In genomic region chr1:185648128-185648527, GRCm38 (mm10) we compare ENCODE assay signal across 23 mouse cellular contexts.
"Had no signal": no experiment of that assay in that cellular context is flagged by ENCODE, and none has a peak within 500 bp of the region (broad histone marks: within the 10 kb centered on the region; RNA-seq: fewer than 3 reads in every experiment).

No protein-coding gene starts in this region.

- H3K4me2 ChIP-seq: kidney, embryonic 15.5 days; limb, embryonic 13.5 days; liver, embryonic 12.5 days; liver, embryonic 15.5 days; midbrain, embryonic 13.5 days; neural tube, embryonic 13.5 days; stomach, embryonic 15.5 days had no signal

- H3K36me3 ChIP-seq: kidney, embryonic 15.5 days; limb, embryonic 10.5 days; limb, embryonic 13.5 days; liver, embryonic 12.5 days; liver, embryonic 15.5 days; midbrain, embryonic 10.5 days; midbrain, embryonic 13.5 days; neural tube, embryonic 13.5 days; stomach, embryonic 15.5 days had no signal

- H3K4me3 ChIP-seq: kidney, embryonic 15.5 days; limb, embryonic 10.5 days; limb, embryonic 13.5 days; liver, embryonic 12.5 days; liver, embryonic 15.5 days; megakaryocyte, embryonic 14.5 days; midbrain, embryonic 10.5 days; midbrain, embryonic 13.5 days; myocyte; neural tube, embryonic 13.5 days; stomach, embryonic 15.5 days had no signal

- H3K9me3 ChIP-seq: kidney, embryonic 15.5 days; limb, embryonic 10.5 days; limb, embryonic 13.5 days; liver, embryonic 12.5 days; liver, embryonic 15.5 days; midbrain, embryonic 10.5 days; midbrain, embryonic 13.5 days; neural tube, embryonic 13.5 days; stomach, embryonic 15.5 days had no signal

- H3K4me1 ChIP-seq: kidney, embryonic 15.5 days; liver, embryonic 12.5 days; liver, embryonic 15.5 days; megakaryocyte, embryonic 14.5 days; midbrain, embryonic 10.5 days; midbrain, embryonic 13.5 days; neural tube, embryonic 13.5 days; stomach, embryonic 15.5 days had no signal

- H3K27me3 ChIP-seq: kidney, embryonic 15.5 days; limb, embryonic 13.5 days; liver, embryonic 12.5 days; liver, embryonic 15.5 days; megakaryocyte, embryonic 14.5 days; midbrain, embryonic 13.5 days; neural tube, embryonic 13.5 days; stomach, embryonic 15.5 days had no signal

- H3K9ac ChIP-seq: kidney, embryonic 15.5 days; limb, embryonic 13.5 days; liver, embryonic 12.5 days; liver, embryonic 15.5 days; midbrain, embryonic 13.5 days; neural tube, embryonic 13.5 days; stomach, embryonic 15.5 days had no signal

- DNase-seq: kidney, adult 11 months; kidney, adult 8-10 months; kidney, postnatal 10 days; kidney, postnatal 36 days; liver; lung, adult 18-20 months; lung, postnatal 36 days; retina, postnatal 1 day; right cerebral cortex, postnatal 25 days; spleen, adult 18-20 months; thymus, postnatal 25 days had no signal

- H3K27ac ChIP-seq: kidney, embryonic 15.5 days; limb, embryonic 10.5 days; limb, embryonic 13.5 days; liver, embryonic 12.5 days; liver, embryonic 15.5 days; midbrain, embryonic 10.5 days; midbrain, embryonic 13.5 days; neural tube, embryonic 13.5 days; stomach, embryonic 15.5 days had no signal

- ATAC-seq: liver, embryonic 12.5 days; midbrain, embryonic 13.5 days; midbrain, embryonic 16.5 days had no signal
